Mouse (Mus musculus) right cerebral cortex, adult 18-20 months (tissue): ENCODE measurements at regions not wholly inside any gene's neighbourhood (a gene's known extent, or its start where the extent isn't known, plus 50 kb on each side); places are given as distances from the start of the nearest gene placed in this dataset.

Experiments used
- DNase-seq: peaks from one replicate; pipeline ENCODE4 v3.0.0; 2022; ENCODE audit warnings: mixed read lengths

- DNase-seq: no peak
Observed at GRCm38 (mm10) chr10:119052441-119053041, 182.5 kb upstream of the Dyrk2 start.

GRCm38 (mm10) chr10:119051598-119051997, 181.6 kb upstream of the Dyrk2 start:
- no peak for DNase-seq

- DNase-seq: no peak
Observed at GRCm38 (mm10) chr10:119050017-119050685, 180.1 kb upstream of the Dyrk2 start.

- no peak for DNase-seq
Observed at GRCm38 (mm10) chr10:119048643-119049420, 178.8 kb upstream of the Dyrk2 start.

GRCm38 (mm10) chr10:119045059-119045458, 175.1 kb upstream of the Dyrk2 start:
- DNase-seq: no peak

- no peak for DNase-seq
Observed at GRCm38 (mm10) chr10:119043069-119043468, 173.1 kb upstream of the Dyrk2 start.

- no peak for DNase-seq
Observed at GRCm38 (mm10) chr10:119040205-119040604, 170.2 kb upstream of the Dyrk2 start.

- DNase-seq: no peak
Observed at GRCm38 (mm10) chr10:119039732-119040131, 169.7 kb upstream of the Dyrk2 start.

- no peak for DNase-seq
Observed at GRCm38 (mm10) chr10:119038991-119039390, 169.0 kb upstream of the Dyrk2 start.

- no peak for DNase-seq
Observed at GRCm38 (mm10) chr10:119037781-119038180, 167.8 kb upstream of the Dyrk2 start.

- no peak for DNase-seq
Observed at GRCm38 (mm10) chr10:119035863-119036262, 165.9 kb upstream of the Dyrk2 start.

GRCm38 (mm10) chr10:119034396-119034795, 164.4 kb upstream of the Dyrk2 start:
- DNase-seq: no peak

- DNase-seq: peak; percentile 86
Observed at GRCm38 (mm10) chr10:119031282-119032275, 161.6 kb upstream of the Dyrk2 start.

GRCm38 (mm10) chr10:119028480-119029137, 158.6 kb upstream of the Dyrk2 start:
- DNase-seq: no peak

GRCm38 (mm10) chr10:119027241-119027901, 157.4 kb upstream of the Dyrk2 start:
- peak; percentile 64 for DNase-seq

- peak; percentile 75 for DNase-seq
Observed at GRCm38 (mm10) chr10:119026291-119026690, 156.3 kb upstream of the Dyrk2 start.

- DNase-seq: no peak
Observed at GRCm38 (mm10) chr10:119024425-119024824, 154.4 kb upstream of the Dyrk2 start.

GRCm38 (mm10) chr10:119019082-119019481, 149.1 kb upstream of the Dyrk2 start:
- DNase-seq: no peak

GRCm38 (mm10) chr10:119018490-119018889, 148.5 kb upstream of the Dyrk2 start:
- DNase-seq: no peak

- no peak for DNase-seq
Observed at GRCm38 (mm10) chr10:119016104-119016503, 146.1 kb upstream of the Dyrk2 start.

GRCm38 (mm10) chr10:119015311-119016055, 145.5 kb upstream of the Dyrk2 start:
- no peak for DNase-seq
